Mouse (Mus musculus): ENCODE results near the gene Ppcdc.

- no peak for TF ChIP-seq CTCF (IDR thresholded peaks at IDR 0.05)
- no peak for TF ChIP-seq POLR2A (IDR thresholded peaks at IDR 0.05; ENCODE audit: insufficient read depth, low read depth, low read length)
Observed at GRCm38 (mm10) chr9:57467271-57467771, 27.4 kb upstream of the Ppcdc start.
